Mouse (Mus musculus): ENCODE results near the gene Rab31. TPM values are rescaled to one million over a fixed set of nuclear protein-coding genes. Genes with fewer than 3 reads are reported as not detected.

Gene Rab31
- polyA plus RNA-seq, 1 experiment from 2014 or later, result 73.5 TPM

DNA sequence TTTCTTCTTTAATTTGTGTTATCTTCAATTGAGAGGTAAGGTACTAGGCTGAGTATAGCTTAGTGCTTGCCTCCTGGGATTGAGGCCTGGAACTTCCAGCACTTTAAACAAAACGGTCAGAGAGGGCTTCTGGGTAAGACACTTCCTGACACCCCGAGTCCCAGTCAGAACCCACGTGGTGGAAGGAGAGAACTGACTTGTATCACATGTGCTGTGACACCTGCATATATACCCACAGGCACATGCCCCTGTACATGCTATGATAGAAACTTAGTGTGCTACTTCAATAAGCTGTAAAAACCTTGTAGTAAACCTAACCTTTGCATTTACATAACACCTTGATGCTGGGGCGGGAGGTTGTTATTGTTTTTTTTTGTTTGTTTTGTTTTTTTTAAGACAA is 25.9 kb upstream of the Rab31 start:
- H3K4me2 ChIP-seq (ENCODE audit: low read length), result no peak overlapping the region
- no peaks in the 10 kb centered on the region for H3K36me3 ChIP-seq (ENCODE audit: control insufficient read depth, insufficient read depth)
- no peak overlapping the region for H3K9ac ChIP-seq (replicated peaks; ENCODE audit: low read depth, low read length)
- WGBS, result 77% methylated on average over 4 of the region's 4 CpGs
- H3K4me3 ChIP-seq (replicated peaks; ENCODE audit: low read length), result no peak overlapping the region
- ATAC-seq, result no peak
- H3K9me3 ChIP-seq (ENCODE audit: control insufficient read depth, low read length), result no peaks in the 10 kb centered on the region
- no peaks in the 10 kb centered on the region for H3K4me1 ChIP-seq (replicated peaks; ENCODE audit: control insufficient read depth, insufficient read depth, low read length)
- H3K27me3 ChIP-seq (replicated peaks; ENCODE audit: control insufficient read depth, insufficient read depth, low read length), result no peaks in the 10 kb centered on the region
- no peak overlapping the region for H3K27ac ChIP-seq (ENCODE audit: low read length)

DNA sequence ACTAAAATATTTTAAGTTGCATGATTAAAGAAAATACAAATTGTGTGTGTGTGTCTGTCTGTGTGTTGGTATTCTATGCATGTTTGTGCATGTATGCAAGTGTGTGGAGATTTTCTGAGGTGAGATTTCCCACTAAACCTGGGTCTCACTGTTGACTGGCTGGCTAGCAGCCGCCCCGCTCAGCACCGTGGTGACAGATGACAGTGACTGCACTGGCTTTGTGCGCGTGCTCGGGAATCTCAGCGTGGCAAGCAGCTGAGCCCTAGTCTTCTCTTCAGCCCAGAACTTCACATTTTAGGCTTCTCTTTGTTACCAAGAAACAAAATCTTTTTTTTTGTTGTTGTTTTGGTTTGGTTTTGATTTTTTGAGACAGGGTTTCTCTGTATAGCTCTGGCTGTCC is 23.5 kb upstream of the Rab31 start:
- Histone ChIP-seq H3K27ac (ENCODE audit: low read length) (no peak overlapping the region), H3K36me3 (ENCODE audit: control insufficient read depth, insufficient read depth) (no peaks in the 10 kb centered on the region), H3K27me3 (replicated peaks; ENCODE audit: control insufficient read depth, insufficient read depth, low read length) (no peaks in the 10 kb centered on the region), H3K9ac (replicated peaks; ENCODE audit: low read depth, low read length) (no peak overlapping the region), H3K4me2 (ENCODE audit: low read length) (no peak overlapping the region), H3K4me3 (replicated peaks; ENCODE audit: low read length) (no peak overlapping the region), H3K9me3 (ENCODE audit: control insufficient read depth, low read length) (no peaks in the 10 kb centered on the region), H3K4me1 (replicated peaks; ENCODE audit: control insufficient read depth, insufficient read depth, low read length) (no peaks in the 10 kb centered on the region)
- 78% methylated on average over 7 of the region's 7 CpGs for WGBS
- ATAC-seq, result no peak

DNA sequence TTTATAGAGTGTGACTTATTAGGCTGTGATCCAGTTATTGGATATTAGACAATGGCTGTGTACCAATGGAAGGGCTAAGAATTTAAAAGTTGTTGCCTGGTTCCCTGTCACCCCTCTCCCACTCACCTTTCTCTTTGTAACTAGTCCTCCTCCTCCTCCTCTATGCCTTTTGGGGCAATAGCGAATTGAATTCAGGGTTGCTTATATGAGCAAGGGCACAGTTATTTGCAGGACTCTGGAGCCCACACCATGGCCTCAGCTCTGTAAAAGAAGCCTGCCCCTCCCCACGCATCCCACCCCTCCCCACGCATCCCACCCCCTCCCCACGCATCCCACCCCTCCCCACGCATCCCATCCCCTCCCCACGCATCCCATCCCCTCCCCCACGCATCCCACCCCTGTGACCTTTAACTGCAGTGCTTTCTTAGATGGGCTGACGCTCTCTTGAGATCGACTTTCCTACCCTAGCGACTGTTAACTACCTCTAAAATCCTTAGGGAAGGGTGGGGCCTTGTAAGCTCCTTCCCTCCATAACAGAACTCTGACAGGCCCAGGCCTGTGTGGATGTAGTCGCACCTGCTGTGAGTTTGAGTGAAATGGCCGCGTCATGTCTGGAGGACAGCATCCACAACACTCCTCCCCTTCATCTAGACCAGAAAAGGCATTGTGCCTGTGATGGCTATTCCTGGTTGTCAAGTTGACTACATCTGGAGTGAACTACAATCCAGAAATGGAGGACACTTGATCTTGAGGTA is 21.7 kb upstream of the Rab31 start:
- ATAC-seq, result no peak
- H3K36me3 ChIP-seq (ENCODE audit: control insufficient read depth, insufficient read depth), result no peaks in the 10 kb centered on the region
- no peaks in the 10 kb centered on the region for H3K9me3 ChIP-seq (ENCODE audit: control insufficient read depth, low read length)
- H3K4me2 ChIP-seq (ENCODE audit: low read length), result no peak overlapping the region
- H3K4me1 ChIP-seq (replicated peaks; ENCODE audit: control insufficient read depth, insufficient read depth, low read length), result no peaks in the 10 kb centered on the region
- 93% methylated on average over 13 of the region's 13 CpGs for WGBS
- H3K27ac ChIP-seq (ENCODE audit: low read length), result no peak overlapping the region
- no peak overlapping the region for H3K4me3 ChIP-seq (replicated peaks; ENCODE audit: low read length)
- no peaks in the 10 kb centered on the region for H3K27me3 ChIP-seq (replicated peaks; ENCODE audit: control insufficient read depth, insufficient read depth, low read length)
- no peak overlapping the region for H3K9ac ChIP-seq (replicated peaks; ENCODE audit: low read depth, low read length)

DNA sequence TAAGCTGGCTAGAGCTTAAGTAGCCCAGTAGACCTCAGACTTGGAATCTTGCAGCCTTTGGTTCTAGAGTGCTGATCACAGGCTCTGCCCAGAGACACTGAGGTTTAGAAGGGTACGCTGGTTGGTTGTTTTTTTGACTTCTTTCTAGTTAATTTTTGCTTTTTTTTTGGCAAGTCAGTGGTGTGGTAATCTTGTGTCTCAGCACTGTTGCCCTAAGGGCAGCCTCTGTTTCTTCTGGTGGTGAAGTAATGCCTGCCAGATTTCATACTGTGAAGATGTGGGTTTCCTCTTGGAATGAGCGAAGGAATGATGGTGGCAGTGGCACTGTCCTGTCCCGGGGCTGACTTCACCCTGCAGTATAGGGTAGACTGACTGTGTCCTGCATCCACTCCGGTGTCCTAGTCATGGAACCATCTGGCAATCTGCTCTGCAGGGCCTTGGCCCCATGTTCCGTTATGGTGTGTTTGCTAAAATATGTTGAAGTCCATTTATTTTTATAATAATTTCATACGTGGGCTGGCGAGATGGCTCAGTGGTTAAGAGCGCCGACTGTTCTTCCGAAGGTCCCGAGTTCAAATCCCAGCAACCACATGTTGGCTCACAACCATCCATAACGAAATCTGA is 20.9 kb upstream of the Rab31 start:
- WGBS, result 97% methylated on average over 12 of the region's 12 CpGs
- no peak overlapping the region for H3K27ac ChIP-seq (ENCODE audit: low read length)
- H3K9ac ChIP-seq (replicated peaks; ENCODE audit: low read depth, low read length), result no peak overlapping the region
- no peak overlapping the region for H3K4me3 ChIP-seq (replicated peaks; ENCODE audit: low read length)
- no peak for ATAC-seq
- H3K4me1 ChIP-seq (replicated peaks; ENCODE audit: control insufficient read depth, insufficient read depth, low read length), result no peaks in the 10 kb centered on the region
- no peaks in the 10 kb centered on the region for H3K27me3 ChIP-seq (replicated peaks; ENCODE audit: control insufficient read depth, insufficient read depth, low read length)
- no peak overlapping the region for H3K4me2 ChIP-seq (ENCODE audit: low read length)
- H3K9me3 ChIP-seq (ENCODE audit: control insufficient read depth, low read length), result no peaks in the 10 kb centered on the region
- H3K36me3 ChIP-seq (ENCODE audit: control insufficient read depth, insufficient read depth), result no peaks in the 10 kb centered on the region

GRCm38 (mm10) chr17:65791161-65791560 is 18.6 kb upstream of the Rab31 start:
- Histone ChIP-seq H3K36me3 (ENCODE audit: control insufficient read depth, insufficient read depth) (no peaks in the 10 kb centered on the region), H3K4me2 (ENCODE audit: low read length) (no peak overlapping the region), H3K27me3 (replicated peaks; ENCODE audit: control insufficient read depth, insufficient read depth, low read length) (no peaks in the 10 kb centered on the region), H3K9ac (replicated peaks; ENCODE audit: low read depth, low read length) (no peak overlapping the region), H3K4me1 (replicated peaks; ENCODE audit: control insufficient read depth, insufficient read depth, low read length) (no peaks in the 10 kb centered on the region), H3K27ac (ENCODE audit: low read length) (no peak overlapping the region), H3K9me3 (ENCODE audit: control insufficient read depth, low read length) (no peaks in the 10 kb centered on the region), H3K4me3 (replicated peaks; ENCODE audit: low read length) (no peak overlapping the region)
- WGBS, result 76% methylated on average over 2 of the region's 2 CpGs
- no peak for ATAC-seq

GRCm38 (mm10) chr17:65789576-65789975 is 17.0 kb upstream of the Rab31 start:
- 93% methylated on average over 6 of the region's 6 CpGs for WGBS
- ATAC-seq, result no peak
- no peaks in the 10 kb centered on the region for H3K36me3 ChIP-seq (ENCODE audit: control insufficient read depth, insufficient read depth)
- no peak overlapping the region for H3K4me3 ChIP-seq (replicated peaks; ENCODE audit: low read length)
- H3K27me3 ChIP-seq (replicated peaks; ENCODE audit: control insufficient read depth, insufficient read depth, low read length), result no peaks in the 10 kb centered on the region
- H3K9ac ChIP-seq (replicated peaks; ENCODE audit: low read depth, low read length), result no peak overlapping the region
- H3K9me3 ChIP-seq (ENCODE audit: control insufficient read depth, low read length), result no peaks in the 10 kb centered on the region
- no peak overlapping the region for H3K27ac ChIP-seq (ENCODE audit: low read length)
- H3K4me2 ChIP-seq (ENCODE audit: low read length), result no peak overlapping the region
- peaks cover 7% of the 10 kb centered on the region for H3K4me1 ChIP-seq (replicated peaks; ENCODE audit: control insufficient read depth, insufficient read depth, low read length)

GRCm38 (mm10) chr17:65788542-65789291 is 16.2 kb upstream of the Rab31 start:
- H3K27ac ChIP-seq (ENCODE audit: low read length), result no peak overlapping the region
- no peaks in the 10 kb centered on the region for H3K9me3 ChIP-seq (ENCODE audit: control insufficient read depth, low read length)
- WGBS, result 90% methylated on average over 12 of the region's 12 CpGs
- H3K9ac ChIP-seq (replicated peaks; ENCODE audit: low read depth, low read length), result no peak overlapping the region
- no peaks in the 10 kb centered on the region for H3K36me3 ChIP-seq (ENCODE audit: control insufficient read depth, insufficient read depth)
- H3K4me3 ChIP-seq (replicated peaks; ENCODE audit: low read length), result no peak overlapping the region
- peaks cover 10% of the 10 kb centered on the region for H3K4me1 ChIP-seq (replicated peaks; ENCODE audit: control insufficient read depth, insufficient read depth, low read length)
- no peak overlapping the region for H3K4me2 ChIP-seq (ENCODE audit: low read length)
- no peaks in the 10 kb centered on the region for H3K27me3 ChIP-seq (replicated peaks; ENCODE audit: control insufficient read depth, insufficient read depth, low read length)
- no peak for ATAC-seq

DNA sequence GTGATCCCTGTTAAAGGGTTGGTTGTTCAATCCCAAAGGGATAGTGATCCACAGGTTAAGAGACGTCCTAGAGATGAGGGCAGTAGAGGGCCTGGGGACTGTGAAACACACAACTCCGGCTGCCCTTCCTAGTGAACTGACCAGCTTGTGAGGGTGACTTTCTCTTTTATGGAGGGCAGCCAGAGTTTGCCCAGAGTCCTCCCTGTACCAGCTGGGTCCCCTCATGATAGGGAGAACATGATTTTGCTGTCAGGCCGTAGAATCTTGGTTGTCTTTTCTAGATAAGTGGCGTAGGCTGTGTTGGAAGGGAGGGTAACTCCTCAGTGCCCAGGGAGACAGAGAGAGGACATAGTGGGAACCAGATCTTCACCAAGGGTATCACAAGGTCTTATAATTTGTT is 14.7 kb upstream of the Rab31 start:
- Histone ChIP-seq H3K27me3 (replicated peaks; ENCODE audit: control insufficient read depth, insufficient read depth, low read length) (no peaks in the 10 kb centered on the region), H3K36me3 (ENCODE audit: control insufficient read depth, insufficient read depth) (no peaks in the 10 kb centered on the region), H3K9ac (replicated peaks; ENCODE audit: low read depth, low read length) (no peak overlapping the region), H3K9me3 (ENCODE audit: control insufficient read depth, low read length) (no peaks in the 10 kb centered on the region), H3K4me1 (replicated peaks; ENCODE audit: control insufficient read depth, insufficient read depth, low read length) (peaks cover 10% of the 10 kb centered on the region), H3K27ac (ENCODE audit: low read length) (no peak overlapping the region), H3K4me2 (ENCODE audit: low read length) (no peak overlapping the region), H3K4me3 (replicated peaks; ENCODE audit: low read length) (no peak overlapping the region)
- no peak for ATAC-seq
- 95% methylated on average over 4 of the region's 4 CpGs for WGBS

GRCm38 (mm10) chr17:65786225-65786624 is 13.7 kb upstream of the Rab31 start:
- WGBS, result 91% methylated on average over 7 of the region's 7 CpGs
- Histone ChIP-seq H3K4me2 (ENCODE audit: low read length) (no peak overlapping the region), H3K9me3 (ENCODE audit: control insufficient read depth, low read length) (no peaks in the 10 kb centered on the region), H3K4me1 (replicated peaks; ENCODE audit: control insufficient read depth, insufficient read depth, low read length) (peaks cover 16% of the 10 kb centered on the region), H3K27me3 (replicated peaks; ENCODE audit: control insufficient read depth, insufficient read depth, low read length) (no peaks in the 10 kb centered on the region), H3K4me3 (replicated peaks; ENCODE audit: low read length) (no peak overlapping the region), H3K27ac (ENCODE audit: low read length) (no peak overlapping the region), H3K36me3 (ENCODE audit: control insufficient read depth, insufficient read depth) (no peaks in the 10 kb centered on the region), H3K9ac (replicated peaks; ENCODE audit: low read depth, low read length) (no peak overlapping the region)
- ATAC-seq, result no peak
